Mouse (Mus musculus): Measurements from ENCODE around the gene Arpc4.

Arpc4 gene

DNA sequence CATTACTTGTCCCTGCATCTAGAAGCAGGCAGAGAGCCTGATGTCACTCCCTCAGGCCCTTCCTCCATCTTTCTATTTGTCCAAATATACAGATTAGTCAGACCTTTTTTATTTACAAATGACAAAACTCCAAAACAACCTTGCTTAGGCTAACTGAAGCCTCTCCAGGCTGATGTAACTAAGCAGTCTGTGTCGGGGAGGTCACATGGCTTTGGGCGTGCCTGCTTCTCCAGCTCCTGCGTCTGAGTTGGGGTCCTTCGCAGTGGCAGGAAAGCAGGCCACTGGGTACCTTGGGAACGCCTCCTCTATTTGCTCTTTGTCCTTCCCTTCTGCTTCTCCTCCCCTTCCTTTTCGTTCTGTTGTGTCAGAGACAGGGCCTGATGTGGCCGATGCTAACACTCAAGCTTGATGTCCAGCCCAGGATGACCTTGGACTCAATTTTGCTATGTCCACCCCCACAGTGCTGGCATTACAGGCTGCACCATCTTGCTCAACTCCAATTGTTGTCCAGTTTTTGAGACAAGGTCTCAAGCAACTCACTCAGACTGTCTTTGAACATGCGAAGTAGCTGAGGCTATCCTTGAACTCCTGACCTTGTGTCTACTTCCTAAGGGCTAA, 13.3 kb upstream of the Arpc4 start:
- CTCF ChIA-PET = no interaction called here

DNA sequence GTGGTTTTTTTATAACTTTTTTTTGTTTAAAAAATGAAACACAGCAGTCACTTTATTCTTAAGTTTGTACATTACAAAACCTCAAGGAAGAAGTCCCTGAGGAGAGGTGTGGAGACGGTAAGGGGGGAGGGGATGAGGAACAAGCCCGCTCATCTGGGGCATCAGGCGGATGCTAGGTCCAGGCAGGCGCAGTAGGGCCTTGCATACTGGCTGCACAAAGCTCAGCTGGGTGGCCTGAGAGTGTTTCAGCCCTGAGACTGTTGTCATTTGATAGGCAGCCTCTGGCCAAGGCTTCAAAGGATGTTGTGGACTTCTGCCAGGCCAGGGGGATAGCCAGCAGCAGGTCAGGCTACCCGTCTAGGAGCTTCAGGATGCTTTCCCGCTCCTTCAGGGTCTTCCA, 11.3 kb upstream of the Arpc4 start:
- CTCF ChIA-PET = no interaction called here

DNA sequence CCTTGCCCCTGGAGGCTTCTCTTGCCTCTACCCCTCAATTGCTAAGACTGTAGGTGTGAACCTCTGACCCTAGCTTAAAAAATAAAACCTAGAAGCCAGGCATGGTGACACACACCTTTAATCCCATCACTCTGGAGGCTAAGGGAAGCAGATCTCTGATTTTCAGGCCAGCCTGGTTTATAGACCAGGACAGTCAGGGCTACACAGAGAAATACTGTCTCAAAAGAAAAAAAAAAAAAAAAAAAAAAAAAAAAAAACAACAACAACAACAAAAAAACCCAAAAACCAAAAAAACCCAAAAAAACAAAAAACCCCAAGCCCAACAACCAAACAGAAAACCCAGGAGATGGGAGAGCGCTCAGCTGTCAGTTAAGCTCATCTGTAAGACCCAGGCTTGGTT, 10.3 kb upstream of the Arpc4 start:
- CTCF ChIA-PET = no interaction called here

DNA sequence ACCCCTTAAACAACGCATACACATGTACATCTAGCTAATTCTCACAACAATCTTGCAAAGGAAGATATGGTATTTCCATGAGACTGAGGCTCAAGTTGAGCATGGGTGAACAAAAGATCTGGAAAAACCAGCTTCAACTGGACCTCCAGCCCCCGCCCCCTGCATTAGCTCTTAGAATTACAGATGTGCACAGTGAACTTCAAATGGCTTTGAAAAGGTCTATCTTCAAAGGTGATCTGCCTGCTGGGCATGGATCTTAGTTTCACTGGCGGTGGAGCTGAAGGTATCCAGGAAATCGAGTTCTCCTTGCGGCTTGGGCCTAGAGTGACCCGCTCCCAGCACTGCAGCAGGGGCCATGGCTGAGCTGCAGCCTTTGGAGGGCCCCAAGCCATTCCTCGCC, 9.8 kb upstream of the Arpc4 start:
- CTCF ChIA-PET = no interaction called here

DNA sequence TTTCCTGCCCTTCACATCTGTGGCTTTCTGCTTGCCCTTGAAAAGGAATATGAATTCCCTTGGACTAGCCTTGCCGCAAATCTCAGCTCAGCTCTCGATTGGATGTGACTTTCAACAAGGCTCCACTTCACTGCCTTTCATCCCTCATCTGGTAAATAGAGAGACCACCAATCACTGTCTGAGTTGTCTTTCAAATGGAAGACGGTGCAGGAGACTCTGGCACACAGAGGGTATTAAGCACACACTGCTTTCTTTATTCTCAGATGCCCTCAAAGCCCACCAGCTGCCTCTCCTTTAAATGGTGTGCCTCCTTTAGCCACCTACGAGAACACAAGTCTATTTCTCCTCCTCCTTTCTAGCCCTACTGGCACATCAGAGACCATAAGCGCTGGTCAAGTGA, 9.3 kb upstream of the Arpc4 start:
- CTCF ChIA-PET = no interaction called here

DNA sequence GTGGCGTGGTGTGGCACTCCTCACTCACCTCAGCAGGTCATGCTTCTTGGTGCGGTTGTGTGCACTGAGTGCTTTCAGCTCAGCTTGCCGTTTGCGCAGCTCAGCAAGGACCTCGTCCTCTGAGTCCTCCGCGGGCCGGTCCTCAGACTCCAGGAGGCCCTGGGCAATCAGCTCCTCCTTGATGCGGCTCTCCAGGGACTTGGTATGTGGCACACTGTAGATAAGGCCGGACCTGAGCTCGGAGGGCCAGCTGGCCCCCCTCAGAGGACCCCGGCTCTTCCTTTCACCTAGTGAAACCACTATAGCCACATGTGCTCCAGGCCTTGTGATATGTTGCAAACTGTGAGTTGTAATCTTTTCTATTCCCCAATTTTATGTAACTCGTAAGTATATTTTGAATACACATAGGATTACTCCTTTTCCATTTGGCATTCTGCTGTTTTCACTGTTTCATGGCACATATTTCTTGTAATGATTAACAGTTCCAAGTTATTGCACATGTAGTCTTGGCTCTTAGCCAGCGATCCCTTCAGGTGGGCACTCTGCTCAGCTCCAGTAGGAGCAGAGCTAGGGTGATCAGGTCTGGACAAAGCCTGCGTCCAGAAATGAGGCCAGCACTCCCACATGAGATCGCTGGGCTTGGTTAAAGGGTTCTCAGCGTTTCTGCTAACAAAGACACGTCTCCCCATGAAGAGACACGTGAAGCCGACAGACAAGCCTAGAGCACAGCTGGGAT, 7.6 kb upstream of the Arpc4 start:
- CTCF ChIA-PET = interaction anchor here (1.1 kb wide), 1 partner anchor 8 kb away, joined by 3 read pairs; no protein-coding TSS in a partner anchor

DNA sequence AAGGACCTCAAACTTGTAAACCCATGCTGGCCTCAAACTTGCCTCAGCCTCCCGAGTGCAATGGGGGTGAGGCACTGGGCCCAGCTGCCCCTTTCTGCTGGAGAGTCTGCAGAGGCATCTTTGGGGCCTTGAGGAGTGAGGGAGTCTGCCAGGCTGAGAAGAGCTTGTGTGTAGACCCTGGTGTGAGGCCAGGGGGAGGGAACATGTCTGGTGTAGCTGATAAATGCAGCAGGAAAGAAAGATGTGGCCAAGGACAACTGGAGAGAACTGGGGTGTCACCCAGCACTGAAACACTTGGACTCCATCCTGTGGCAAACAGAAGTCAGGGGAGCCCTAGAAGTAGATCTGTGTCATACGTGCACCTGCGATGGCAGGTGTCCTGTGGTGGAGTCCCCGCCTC, 4.4 kb upstream of the Arpc4 start:
- CTCF ChIA-PET = no interaction called here

DNA sequence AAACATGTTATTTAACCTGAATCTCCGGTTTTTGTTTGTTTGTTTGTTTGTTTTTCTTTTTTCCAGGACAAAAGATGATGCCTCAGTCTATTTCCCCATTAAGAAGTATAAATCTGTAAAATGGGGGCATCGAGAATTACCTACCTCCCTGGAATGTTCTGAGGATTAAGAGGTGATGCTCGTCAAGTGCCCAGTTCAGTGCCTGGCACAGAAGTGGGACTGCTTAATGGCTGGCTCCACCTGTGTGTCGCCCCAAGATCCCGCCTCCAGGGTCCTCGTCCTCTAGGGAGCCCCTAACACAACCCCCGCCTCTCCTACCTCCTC, 781 bp upstream of the Arpc4 start:
- CTCF ChIA-PET = interaction anchor here (0.6 kb wide), 1 partner anchor 141 kb away, joined by 4 read pairs; no protein-coding TSS in a partner anchor

DNA sequence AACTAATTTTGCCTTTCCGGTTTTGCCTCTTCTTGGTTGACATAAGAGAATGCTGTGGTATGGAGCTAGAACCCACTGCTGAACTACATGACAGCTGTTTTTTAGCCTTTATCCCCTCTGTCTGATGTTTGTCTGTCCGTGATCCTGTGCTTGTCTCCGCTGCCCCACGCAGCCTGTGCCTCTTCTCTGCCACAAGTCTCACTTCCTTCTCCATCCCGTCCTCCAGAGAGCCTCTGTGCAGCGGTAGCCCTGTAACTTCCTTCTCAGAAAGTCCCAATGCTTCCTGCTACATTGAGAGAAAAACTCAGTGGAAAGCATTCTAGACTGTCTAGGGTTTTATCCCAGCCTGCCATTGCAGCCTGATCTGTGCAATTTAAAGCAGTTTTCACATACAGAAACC, 1.3 kb downstream of the Arpc4 start:
- CTCF ChIA-PET = interaction anchor here (1.1 kb wide), 1 partner anchor 10 kb away, joined by 3 read pairs; no protein-coding TSS in a partner anchor

DNA sequence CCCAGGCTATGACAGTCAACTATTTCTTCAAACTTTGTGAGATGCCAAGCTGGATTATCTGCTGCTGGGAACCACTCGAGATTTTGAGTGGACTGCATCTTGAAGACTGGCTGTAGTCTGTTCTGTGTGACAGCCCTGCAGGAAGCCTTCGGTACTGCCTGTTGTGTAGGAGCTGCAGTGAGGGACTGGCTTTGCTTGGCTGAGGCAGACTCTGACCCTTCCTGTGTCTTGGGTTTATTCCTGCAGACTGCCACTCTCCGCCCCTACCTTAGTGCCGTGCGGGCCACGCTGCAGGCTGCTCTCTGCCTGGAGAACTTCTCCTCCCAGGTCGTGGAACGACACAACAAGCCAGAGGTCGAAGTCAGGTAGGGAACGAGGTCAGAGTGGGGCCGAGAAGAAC, 2.6 kb downstream of the Arpc4 start:
- CTCF ChIA-PET = no interaction called here

DNA sequence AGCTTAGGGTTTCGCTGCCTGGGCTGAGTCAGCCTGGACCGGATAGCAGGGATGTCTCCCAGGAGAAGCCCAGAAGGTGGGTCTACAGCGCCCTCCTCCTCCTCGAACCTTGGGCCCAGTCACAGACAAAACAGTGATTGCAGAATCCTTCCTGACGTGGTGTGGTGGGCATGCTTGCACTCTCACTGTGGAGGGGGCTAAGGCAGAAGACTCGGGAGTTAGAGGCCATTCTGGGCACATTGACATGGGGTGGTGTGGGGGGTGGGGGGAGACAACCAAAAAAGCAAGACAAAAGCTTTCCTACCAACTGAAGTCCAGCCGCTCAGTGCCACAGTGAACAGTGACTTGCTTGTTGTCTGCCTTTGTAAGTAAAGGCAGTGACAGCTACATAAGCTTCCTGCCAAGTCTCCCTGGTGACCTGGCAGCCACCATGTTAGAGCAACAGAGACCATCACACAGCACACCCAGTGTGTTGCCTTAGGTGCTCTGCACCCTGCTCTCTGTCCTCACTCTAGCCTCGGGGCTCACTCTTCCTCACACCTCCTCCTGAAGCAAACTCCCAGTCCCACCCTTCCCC, 6.5 kb downstream of the Arpc4 start:
- CTCF ChIA-PET = interaction anchor here (0.5 kb wide), 1 partner anchor 592 kb away, joined by 7 read pairs; no protein-coding TSS in a partner anchor

DNA sequence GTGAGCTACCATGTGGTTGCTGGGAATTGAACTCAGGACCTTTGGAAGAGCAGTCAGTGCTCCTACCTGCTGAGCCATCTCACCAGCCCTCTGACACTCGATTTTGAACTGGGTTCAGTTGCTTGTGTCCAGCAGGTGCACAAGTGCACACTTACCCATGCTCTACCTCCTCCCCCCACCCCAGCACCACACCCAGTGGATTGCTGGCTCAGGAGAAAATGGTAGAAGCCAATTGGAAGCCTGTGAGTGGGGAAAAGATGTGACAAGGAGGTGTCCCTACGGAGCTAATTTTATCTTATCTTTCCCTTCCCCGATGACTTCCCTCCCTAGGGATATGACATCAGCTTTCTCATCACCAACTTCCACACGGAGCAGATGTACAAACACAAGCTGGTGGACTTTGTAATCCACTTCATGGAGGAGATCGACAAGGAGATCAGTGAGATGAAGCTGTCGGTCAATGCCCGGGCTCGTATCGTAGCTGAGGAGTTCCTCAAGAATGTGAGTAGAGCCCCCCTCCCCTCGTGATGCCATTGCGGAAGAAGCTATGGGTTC, 7.3 kb downstream of the Arpc4 start:
- CTCF ChIA-PET = no interaction called here

DNA sequence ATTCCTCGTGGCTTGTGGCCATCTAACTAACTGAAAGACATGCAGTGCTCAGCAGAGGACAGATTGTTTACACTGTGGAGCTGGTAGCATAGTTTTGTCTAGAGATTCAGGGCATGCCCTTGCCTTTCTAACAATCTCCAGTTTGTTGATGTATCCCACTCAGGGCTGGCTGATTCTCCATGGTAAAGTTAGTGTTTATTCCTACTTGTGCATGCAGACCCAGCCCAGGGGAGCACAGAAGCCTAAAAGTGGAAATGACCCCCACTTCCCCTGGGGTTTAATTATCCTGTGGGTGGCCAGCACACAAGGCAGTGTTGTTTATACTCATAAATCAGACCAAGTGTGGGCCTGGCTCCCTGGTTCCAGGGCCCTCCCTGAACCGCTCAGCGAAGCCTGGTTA, 8.1 kb downstream of the Arpc4 start:
- CTCF ChIA-PET = no interaction called here

DNA sequence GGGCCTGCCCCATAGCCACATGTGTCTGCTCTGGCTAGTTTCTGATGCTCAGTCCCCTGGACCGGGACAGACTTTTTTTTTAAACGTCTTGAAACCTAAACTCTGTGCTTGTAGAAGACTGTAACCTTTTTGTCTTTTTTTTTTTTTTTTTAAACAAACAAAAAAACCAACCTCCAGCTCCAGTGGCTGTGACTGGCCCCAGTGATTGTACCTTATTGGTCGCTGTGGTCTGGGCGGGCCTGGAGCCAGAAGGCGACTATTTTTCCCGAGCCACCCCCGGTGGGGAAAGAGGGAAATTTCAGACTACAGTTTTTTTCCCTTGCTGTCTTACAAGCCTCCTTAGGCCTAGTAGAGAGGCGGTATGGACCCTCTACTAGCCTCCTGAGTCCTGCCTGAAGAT, 11.0 kb downstream of the Arpc4 start, which contains the start of gene Ttll3:
Gene Ttll3 (plus strand): TSS at position 301 of the 400 bp plus-strand sequence.
- CTCF ChIA-PET = interaction anchor here (0.7 kb wide), 1 partner anchor 55 kb away, joined by 3 read pairs; no protein-coding TSS in a partner anchor

DNA sequence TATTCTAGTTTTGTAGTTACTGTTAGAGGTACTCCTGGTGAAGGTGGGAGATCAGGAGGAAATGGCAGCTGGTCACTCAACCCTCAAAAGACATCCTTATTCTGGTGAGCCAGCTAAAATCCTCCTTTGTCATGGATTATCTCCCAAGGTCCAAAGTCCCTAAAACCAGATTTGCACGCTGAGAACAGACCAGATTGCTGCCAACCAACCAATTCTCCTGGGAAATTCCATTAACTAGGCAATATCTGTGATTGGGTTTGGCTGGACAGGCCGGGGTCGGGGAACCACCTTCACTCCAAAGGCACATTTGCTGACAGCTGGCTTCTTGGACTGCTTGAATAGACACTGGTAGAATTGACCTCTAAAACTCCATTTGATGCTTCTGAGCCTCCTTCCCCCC, 12.8 kb downstream of the Arpc4 start:
- CTCF ChIA-PET = no interaction called here

DNA sequence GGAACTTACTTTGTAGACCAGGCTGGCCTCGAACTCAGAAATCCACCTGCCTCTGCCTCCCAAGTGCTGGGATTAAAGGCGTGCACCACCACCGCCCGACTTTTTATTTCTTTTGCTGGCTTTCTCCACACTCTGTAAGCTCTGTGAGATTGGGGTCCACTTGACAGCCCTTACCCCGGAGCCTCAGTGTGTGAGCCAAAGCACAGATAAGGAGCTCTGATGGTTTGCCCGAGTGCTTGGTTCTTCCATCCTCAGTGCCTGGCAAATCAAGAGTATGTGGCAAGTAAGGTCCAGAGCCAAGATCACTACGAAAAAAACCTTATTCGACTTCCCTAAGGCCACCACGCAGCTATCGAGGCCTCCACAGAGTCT, 14.1 kb downstream of the Arpc4 start:
- CTCF ChIA-PET = no interaction called here

DNA sequence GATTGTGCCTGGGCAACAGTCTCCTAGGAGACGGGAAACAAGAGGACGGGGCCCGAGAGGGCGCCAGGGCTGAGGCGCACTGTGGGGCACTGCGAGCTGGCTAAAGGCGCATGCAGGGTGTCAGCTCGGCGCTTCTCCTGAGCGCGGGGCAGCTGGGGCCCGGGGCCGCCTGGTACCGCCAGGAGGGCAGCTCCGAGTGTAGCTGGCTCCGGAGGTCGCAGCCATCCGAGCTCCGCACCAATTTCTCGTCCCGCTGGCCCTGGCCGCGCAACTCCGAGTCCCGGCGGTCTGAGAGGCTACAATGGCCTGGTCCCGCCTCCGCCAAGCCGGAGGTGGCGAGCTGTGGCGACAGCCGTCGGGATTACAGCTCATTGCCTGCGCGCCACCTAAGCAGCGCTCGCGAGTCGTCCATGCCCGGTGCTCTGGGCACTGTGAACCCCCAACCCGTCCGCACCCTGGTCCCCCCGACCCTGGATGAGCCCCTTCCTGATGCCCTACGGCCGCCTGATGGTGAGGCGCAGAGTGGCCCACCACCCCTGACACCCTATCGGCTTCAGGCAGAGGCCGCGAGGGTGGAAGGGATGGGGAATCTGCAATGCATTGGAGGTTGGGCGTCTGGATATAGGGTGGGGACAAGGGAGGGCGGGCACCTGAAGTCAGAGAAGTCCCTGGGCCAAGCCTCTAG, 14.6 kb downstream of the Arpc4 start:
- CTCF ChIA-PET = no interaction called here

DNA sequence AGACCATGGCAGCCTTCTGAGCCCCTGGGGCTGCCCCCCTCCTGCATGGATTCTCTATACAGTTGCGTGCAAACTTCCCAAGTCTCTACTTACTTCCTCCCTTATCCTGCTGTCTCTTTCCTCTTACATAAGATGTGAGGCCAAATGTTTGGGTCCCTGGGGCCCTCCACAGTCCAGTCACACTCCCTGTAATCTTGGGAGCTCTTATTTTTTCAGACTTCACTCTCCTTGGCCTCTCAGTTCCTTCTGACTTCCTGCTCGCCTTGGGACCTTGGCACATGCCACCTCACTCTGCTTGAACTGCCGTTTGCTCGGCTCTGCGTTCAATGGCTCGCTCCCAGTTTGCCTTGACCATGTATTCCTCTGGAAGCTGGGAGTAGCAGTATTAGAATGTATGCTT, 16.0 kb downstream of the Arpc4 start:
- CTCF ChIA-PET = no interaction called here

DNA sequence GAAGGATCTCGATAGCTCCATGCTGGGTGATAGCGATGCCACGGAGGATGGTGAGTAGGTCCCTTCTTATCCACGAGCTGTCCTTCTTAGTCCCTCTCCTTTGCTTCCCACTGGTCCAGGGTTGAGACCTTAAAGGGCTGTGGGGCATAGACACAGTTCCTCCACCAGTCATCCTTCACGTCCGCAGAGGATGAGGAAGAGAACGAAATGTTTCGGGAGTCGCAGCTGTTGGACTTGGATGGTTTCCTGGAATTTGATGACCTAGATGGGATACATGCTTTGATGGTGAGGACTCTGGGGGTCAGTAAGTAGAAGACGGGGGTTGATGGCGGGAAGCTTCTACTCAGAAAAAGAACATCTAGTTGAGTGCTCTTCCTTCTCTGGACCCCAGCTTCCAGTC, 16.9 kb downstream of the Arpc4 start:
- CTCF ChIA-PET = no interaction called here

DNA sequence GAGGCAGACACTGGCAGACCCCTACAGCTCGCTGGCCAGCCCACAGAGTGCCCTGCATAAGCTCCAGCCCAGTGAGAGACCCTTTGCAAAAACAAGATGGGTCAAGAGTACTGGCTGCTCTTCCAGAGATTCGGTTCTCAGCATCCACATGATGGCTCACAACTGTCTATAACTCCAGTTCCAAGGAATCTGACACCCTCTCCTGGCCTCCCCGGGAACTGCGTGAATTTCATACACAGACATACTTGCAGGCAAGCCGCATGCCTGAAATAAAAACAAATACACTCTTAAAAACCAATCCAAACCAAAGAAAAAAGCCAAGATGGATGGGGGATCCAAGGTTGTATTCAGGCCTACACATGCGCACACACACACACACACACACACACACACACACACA, 17.6 kb downstream of the Arpc4 start:
- CTCF ChIA-PET = no interaction called here

DNA sequence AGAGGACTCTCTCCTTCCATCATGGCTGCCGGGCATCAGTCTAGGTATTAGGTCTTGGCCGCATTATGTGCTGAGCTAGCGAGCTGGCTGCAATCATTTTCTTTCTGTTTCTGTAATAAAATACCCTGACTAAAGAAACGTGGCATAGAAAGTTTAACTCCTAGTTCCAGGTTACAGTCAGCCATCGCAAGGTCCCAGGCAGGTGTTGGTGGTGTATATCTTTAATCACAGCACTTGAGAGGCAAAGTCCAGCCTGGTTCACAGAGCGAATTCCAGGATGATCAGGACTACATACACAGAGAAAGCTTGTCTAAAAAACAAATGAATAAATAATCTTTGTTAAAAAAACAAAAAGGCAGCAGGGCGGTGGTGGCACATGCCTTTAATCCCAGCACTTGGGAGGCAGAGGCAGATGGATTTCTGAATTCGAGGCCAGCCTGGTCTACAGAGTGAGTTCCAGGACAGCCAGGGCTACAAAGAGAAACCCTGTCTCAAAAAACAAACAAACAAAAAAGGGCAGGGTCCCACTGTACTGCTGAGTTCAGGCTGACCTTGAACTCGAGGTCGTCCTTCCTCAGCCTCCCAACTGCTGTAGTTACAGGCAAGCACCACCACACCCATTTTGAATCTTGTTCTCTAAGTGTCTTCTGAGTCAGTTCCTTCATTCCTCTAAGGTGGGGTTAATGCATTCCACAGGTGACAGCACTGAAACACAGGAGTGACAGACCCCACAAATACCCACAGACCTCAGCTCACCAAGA, 18.5 kb downstream of the Arpc4 start:
- CTCF ChIA-PET = no interaction called here

DNA sequence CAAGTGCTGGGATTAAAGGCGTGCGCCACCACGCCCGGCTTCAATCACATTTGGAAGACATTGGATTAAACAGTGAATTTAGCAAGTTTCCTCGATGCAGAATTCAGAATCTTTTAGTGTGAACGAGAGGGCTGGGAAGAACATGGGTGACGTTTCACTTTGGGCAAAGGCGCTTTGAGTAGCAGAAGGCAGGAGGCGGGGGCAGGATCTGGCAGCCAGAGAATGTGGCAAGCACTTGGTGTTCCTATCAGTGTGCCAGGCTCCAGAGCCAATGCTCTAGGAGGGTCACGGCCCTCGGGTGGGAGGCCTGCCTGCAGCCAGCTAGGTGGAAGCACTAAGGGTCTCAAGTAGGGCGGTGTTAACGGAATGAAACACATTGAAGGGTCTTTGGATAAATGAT, 24.2 kb downstream of the Arpc4 start:
- CTCF ChIA-PET = no interaction called here
